Mouse (Mus musculus): ENCODE data around the gene Arhgef19.

- no peak for TF ChIP-seq EP300 (optimal IDR thresholded peaks at IDR 0.05)
- peak; percentile 93 for TF ChIP-seq CTCF (IDR thresholded peaks at IDR 0.05; ENCODE audit: low read depth)
Measured at GRCm38 (mm10) chr4:141267837-141268236, 28.5 kb downstream of the Arhgef19 start.
